Mouse (Mus musculus): ENCODE measurements at regions not wholly inside any gene's neighbourhood (a gene's known extent, or its start where the extent isn't known, plus 50 kb on each side); places are given as distances from the start of the nearest gene placed in this dataset.

- dilution Hi-C loops (cut with MboI; ENCODE audit: extremely low pct_ligation_motif_present, extremely low pct_unique_long_range_greater_than_20kb, low sequenced_read_pairs), result no loop called here
These were observed 430.6 kb downstream of the Ptpru start for GRCm38 (mm10) chr4:131407464-131407863.

GRCm38 (mm10) chr4:131408644-131409043 lies 429.4 kb downstream of the Ptpru start:
- H3K27ac ChIP-seq (ENCODE audit: insufficient read depth, low read depth), result no peak overlapping the region
- H3K36me3 ChIP-seq (replicated peaks in 1 of 2; ENCODE audit: control insufficient read depth in 1 of 2, insufficient read depth in 1 of 2, low read length in 1 of 2), result no peaks in the 10 kb centered on the region
- peaks cover 6% of the 10 kb centered on the region for H3K27me3 ChIP-seq (replicated peaks)
- TF ChIP-seq EP300 (IDR thresholded peaks at IDR 0.05; ENCODE audit: low read length) (no peak), USF1 (IDR thresholded peaks at IDR 0.05; ENCODE audit: low read depth, low read length) (no peak), BHLHE40 (IDR thresholded peaks at IDR 0.05; ENCODE audit: low read depth, low read length) (no peak), MAZ (IDR thresholded peaks at IDR 0.05; ENCODE audit: low read depth, low read length) (no peak), MEF2A (IDR thresholded peaks at IDR 0.05; ENCODE audit: borderline replicate concordance, low read depth, low read length) (no peak), ETS1 (conservative IDR thresholded peaks at IDR 0.05; ENCODE audit: low read depth, low read length) (no peak), NELFE (IDR thresholded peaks at IDR 0.05; ENCODE audit: low read depth, low read length) (no peak), ZKSCAN1 (IDR thresholded peaks at IDR 0.05; ENCODE audit: borderline replicate concordance, low read depth, low read length) (no peak)
- H3K4me2 ChIP-seq (ENCODE audit: insufficient read depth, low read depth, poor library complexity, severe bottlenecking), result no peak overlapping the region
- no peaks in the 10 kb centered on the region for H3K9me3 ChIP-seq (replicated peaks; ENCODE audit: low read length)
- no peaks in the 10 kb centered on the region for H3K79me2 ChIP-seq (replicated peaks; ENCODE audit: control insufficient read depth, extremely low read depth, insufficient read depth, poor library complexity, severe bottlenecking)
- in situ Hi-C loops (cut with MboI; ENCODE audit: low pct_ligation_motif_present, low pct_unique_long_range_greater_than_20kb, low sequenced_read_pairs) (no loop called here), dilution Hi-C loops (cut with MboI; ENCODE audit: extremely low pct_ligation_motif_present, extremely low pct_unique_long_range_greater_than_20kb, low sequenced_read_pairs) (no loop called here)
- no peak for DNase-seq (ENCODE audit: extremely low read depth)
- H3K9ac ChIP-seq (ENCODE audit: insufficient read depth, low read depth), result no peak overlapping the region
- H3K4me3 ChIP-seq (replicated peaks in 1 of 3; ENCODE audit: low read depth in 2 of 3, low read length in 2 of 3, poor library complexity in 1 of 3), result no peak overlapping the region
- peaks cover 33 to 73% of the 10 kb centered on the region in 2 experiments for H3K4me1 ChIP-seq (ENCODE audit: control insufficient read depth in 1 of 2, insufficient read depth in 2 of 2)

More at GRCm38 (mm10) chr4:131407464-131407863, 430.6 kb downstream of the Ptpru start:
- TF ChIP-seq ZNF384 (IDR thresholded peaks at IDR 0.05; ENCODE audit: low read depth, low read length) (no peak), BHLHE40 (IDR thresholded peaks at IDR 0.05; ENCODE audit: low read depth, low read length) (peak; percentile 27), JUND (conservative IDR thresholded peaks at IDR 0.05; ENCODE audit: low read depth, low read length) (no peak), EP300 (IDR thresholded peaks at IDR 0.05; ENCODE audit: low read length) (no peak; the same call in 1 of the 2 replicates), MXI1 (IDR thresholded peaks at IDR 0.05; ENCODE audit: low read depth, low read length) (no peak), TCF12 (IDR thresholded peaks at IDR 0.05; ENCODE audit: low read depth, low read length) (peak; percentile 47; the same call in 1 of the 2 replicates), SIN3A (IDR thresholded peaks at IDR 0.05; ENCODE audit: low read length) (no peak), SMC3 (IDR thresholded peaks at IDR 0.05; ENCODE audit: low read depth, low read length) (no peak), GABPA (IDR thresholded peaks at IDR 0.05; ENCODE audit: insufficient replicate concordance, low read depth, low read length) (no peak), MAX (IDR thresholded peaks at IDR 0.05; ENCODE audit: low read length) (no peak), MAZ (IDR thresholded peaks at IDR 0.05; ENCODE audit: low read depth, low read length) (peak; percentile 69; the same call in 1 of the 2 replicates), ZMIZ1 (IDR thresholded peaks at IDR 0.05; ENCODE audit: low read depth, low read length) (no peak), IRF4 (IDR thresholded peaks at IDR 0.05; ENCODE audit: low read depth, low read length) (peak; percentile 65; the same call in 1 of the 2 replicates), POLR2AphosphoS2 (IDR thresholded peaks at IDR 0.05; ENCODE audit: low read depth, low read length) (no peak), MEF2A (IDR thresholded peaks at IDR 0.05; ENCODE audit: borderline replicate concordance, low read depth, low read length) (peak; percentile 65; the same call in 1 of the 2 replicates), ZKSCAN1 (IDR thresholded peaks at IDR 0.05; ENCODE audit: borderline replicate concordance, low read depth, low read length) (no peak), CHD1 (IDR thresholded peaks at IDR 0.05; ENCODE audit: low read depth, low read length) (no peak), TBP (conservative IDR thresholded peaks at IDR 0.05; ENCODE audit: low read depth, low read length) (no peak)
- no peaks in the 10 kb centered on the region for H3K9me3 ChIP-seq (replicated peaks; ENCODE audit: low read length)
- H3K36me3 ChIP-seq (replicated peaks in 1 of 2; ENCODE audit: control insufficient read depth in 1 of 2, insufficient read depth in 1 of 2, low read length in 1 of 2), result no peaks in the 10 kb centered on the region
- H3K4me3 ChIP-seq (replicated peaks in 1 of 3; ENCODE audit: low read depth in 2 of 3, low read length in 2 of 3, poor library complexity in 1 of 3), result no peak overlapping the region
- H3K9ac ChIP-seq (ENCODE audit: insufficient read depth, low read depth), result no peak overlapping the region; the same call in 1 of the 2 replicates
- H3K79me2 ChIP-seq (replicated peaks; ENCODE audit: control insufficient read depth, extremely low read depth, insufficient read depth, poor library complexity, severe bottlenecking), result no peaks in the 10 kb centered on the region
- H3K27ac ChIP-seq (ENCODE audit: insufficient read depth, low read depth), result peak overlapping the region; percentile 93
- peak overlapping the region; percentile 68 for H3K4me2 ChIP-seq (ENCODE audit: insufficient read depth, low read depth, poor library complexity, severe bottlenecking)
- peaks cover 27 to 64% of the 10 kb centered on the region in 2 experiments for H3K4me1 ChIP-seq (ENCODE audit: control insufficient read depth in 1 of 2, insufficient read depth in 2 of 2)
- DNase-seq (ENCODE audit: extremely low read depth), result peak; percentile 80
- in situ Hi-C loops (cut with MboI; ENCODE audit: low pct_ligation_motif_present, low pct_unique_long_range_greater_than_20kb, low sequenced_read_pairs), result no loop called here
- H3K27me3 ChIP-seq (replicated peaks), result peaks cover 6% of the 10 kb centered on the region

Measured in CH12.LX (cell line).